Mouse (Mus musculus) myocyte (in vitro differentiated cells): ENCODE measurements at regions not wholly inside any gene's neighbourhood (a gene's known extent, or its start where the extent isn't known, plus 50 kb on each side); places are given as distances from the start of the nearest gene placed in this dataset.

ENCODE experiments used
- CEBPB ChIP-seq: IDR thresholded peaks from 2 replicates; pipeline ENCODE4 v1.6.1; 2011; ENCODE audit warnings: mild to moderate bottlenecking, moderate library complexity; ENCODE audit not compliant: poor library complexity, insufficient read depth, severe bottlenecking
- E2F4 ChIP-seq: IDR thresholded peaks from one replicate; pipeline ENCODE4 v1.6.1; 2011; ENCODE audit warnings: mild to moderate bottlenecking, control low read depth, moderate library complexity; ENCODE audit not compliant: insufficient read depth
- MAX ChIP-seq: IDR thresholded peaks from one replicate; pipeline ENCODE4 v1.6.1; 2011; ENCODE audit warnings: low read depth, mild to moderate bottlenecking, control low read depth
- MYOD1 ChIP-seq, 3 experiments: IDR thresholded peaks; one replicate each; pipeline ENCODE4 v1.6.1; 2011; ENCODE audit warnings: control low read depth in 2 of 3, low read depth in 2 of 3, mild to moderate bottlenecking in 2 of 3, moderate library complexity in 1 of 3; ENCODE audit not compliant: insufficient read length in 2 of 3, control insufficient read depth in 1 of 3
- MYOG ChIP-seq, 3 experiments: IDR thresholded peaks; one replicate each; pipeline ENCODE4 v1.6.1; 2011; ENCODE audit warnings: control low read depth in 2 of 3, low read depth in 2 of 3, mild to moderate bottlenecking in 2 of 3; ENCODE audit not compliant: insufficient read length in 2 of 3, control insufficient read depth in 1 of 3, insufficient read depth in 1 of 3
- POLR2A ChIP-seq: IDR thresholded peaks from one replicate; pipeline ENCODE4 v1.6.1; 2011; ENCODE audit warnings: low read depth, mild to moderate bottlenecking, control low read depth, moderate library complexity; ENCODE audit not compliant: insufficient read length
- POLR2AphosphoS2 ChIP-seq: IDR thresholded peaks from one replicate; pipeline ENCODE4 v1.6.1; 2011; ENCODE audit warnings: low read depth, control low read depth; ENCODE audit not compliant: insufficient read length
- TCF12 ChIP-seq: IDR thresholded peaks from one replicate; pipeline ENCODE4 v1.6.1; 2011; ENCODE audit warnings: mild to moderate bottlenecking, control low read depth; ENCODE audit not compliant: poor library complexity, insufficient read depth, severe bottlenecking
- USF1 ChIP-seq: IDR thresholded peaks from one replicate; pipeline ENCODE4 v1.6.1; 2011; ENCODE audit warnings: low read depth, mild to moderate bottlenecking, control low read depth, moderate library complexity

GRCm38 (mm10) chr9:92694361-92695016, 152.5 kb downstream of the Plod2 start:
- TF ChIP-seq POLR2A (no peak), MYOG (IDR thresholded peaks at IDR 0.05; ENCODE audit: control insufficient read depth in 1 of 3, insufficient read depth in 1 of 3, insufficient read length in 2 of 3, low read depth in 2 of 3) (no peak), POLR2AphosphoS2 (no peak), TCF12 (no peak), USF1 (no peak), E2F4 (no peak), MYOD1 (IDR thresholded peaks at IDR 0.05; ENCODE audit: control insufficient read depth in 1 of 3, insufficient read length in 2 of 3, low read depth in 2 of 3) (no peak), MAX (no peak), CEBPB (no peak)
